Mouse (Mus musculus): ENCODE data around the gene Stx8.

Stx8 gene

DNA sequence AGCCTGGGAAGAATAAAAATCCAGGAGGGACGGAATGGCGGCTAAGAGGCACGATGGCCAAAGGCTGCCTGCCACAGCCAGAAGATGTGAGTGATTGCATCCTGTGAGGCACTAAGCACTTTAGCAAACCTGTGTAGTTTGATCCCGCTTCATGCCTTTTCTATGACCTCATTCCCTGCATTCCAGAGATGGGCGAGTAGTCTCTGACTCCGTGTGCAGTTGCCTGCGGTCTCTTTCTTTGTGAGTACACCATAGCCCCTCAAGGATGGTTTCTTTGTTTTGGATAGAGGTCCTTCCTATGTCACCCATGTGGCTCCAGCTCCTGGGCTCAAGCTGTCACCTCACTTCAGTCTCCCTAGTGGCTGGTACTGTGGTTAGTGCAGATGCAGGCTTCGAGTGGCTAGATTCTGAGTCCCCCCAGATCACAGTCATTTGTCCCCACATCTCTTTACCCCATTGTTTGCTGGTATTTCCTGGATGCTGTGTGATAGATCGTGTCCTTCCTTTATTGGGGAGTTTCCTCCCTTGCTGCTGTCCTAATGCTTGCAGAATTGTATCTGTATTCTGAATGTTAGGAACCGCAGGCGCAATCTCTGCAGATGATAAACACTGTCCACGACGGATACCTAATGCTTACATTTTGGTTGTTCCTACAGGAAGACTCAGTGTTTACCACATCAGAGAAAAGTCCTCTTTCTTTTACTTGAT, 124.0 kb downstream of the Stx8 start:
- no peak for DNase-seq

DNA sequence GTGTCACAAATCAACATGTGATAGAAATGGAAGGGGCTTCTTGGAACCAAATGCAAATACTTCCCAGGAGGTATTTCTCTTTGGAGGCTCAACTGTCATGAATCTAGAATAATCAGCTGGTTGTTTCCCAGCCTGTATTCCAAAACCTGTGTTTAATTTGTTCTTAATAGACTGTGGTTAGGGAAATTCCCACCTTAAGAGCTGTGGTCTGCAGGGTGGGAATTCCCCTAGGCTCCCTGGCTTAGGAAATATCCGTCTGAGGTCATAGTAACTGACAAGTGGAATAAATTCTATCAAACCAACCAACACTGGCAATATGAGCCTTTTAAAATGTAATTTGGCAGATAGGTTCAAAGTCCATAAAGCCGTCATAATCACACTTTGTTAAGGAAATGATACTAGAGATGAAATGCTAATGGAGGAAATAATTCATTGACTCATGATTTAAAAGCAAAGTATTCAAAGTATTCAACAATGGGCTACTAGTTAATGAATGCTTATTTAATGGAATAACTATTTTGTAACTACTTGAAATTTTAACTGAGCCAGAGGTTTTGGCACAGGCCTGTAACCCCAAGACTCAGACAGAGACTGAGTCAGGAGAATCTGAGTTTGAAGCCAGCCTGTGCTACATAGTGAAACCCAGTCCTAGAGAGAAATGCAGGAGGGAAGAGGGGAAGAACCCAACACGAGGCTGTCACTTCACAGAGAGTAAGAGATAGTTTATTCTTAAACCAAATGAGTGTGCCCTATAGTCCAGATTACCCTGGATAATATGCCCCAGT, 126.2 kb downstream of the Stx8 start:
- no peak for DNase-seq

DNA sequence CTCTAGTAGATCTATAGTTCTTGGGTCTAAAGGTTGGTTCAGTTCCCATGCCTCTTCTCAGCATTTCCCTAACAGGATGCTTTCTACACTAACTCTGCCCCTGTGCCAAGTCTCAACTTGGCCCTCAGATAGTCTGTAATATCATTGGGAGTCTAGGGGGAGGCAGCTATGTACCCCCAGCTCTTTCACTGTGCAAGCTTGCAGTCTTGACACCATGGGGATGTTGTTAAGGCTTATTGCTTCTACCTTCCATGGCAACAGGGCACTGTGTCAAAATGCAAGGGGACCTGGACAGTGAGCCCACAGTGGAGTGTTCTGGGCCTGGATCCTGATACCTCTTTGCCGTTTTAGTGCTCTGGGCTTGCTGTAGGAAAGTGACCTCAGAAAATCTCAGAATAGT, 135.6 kb downstream of the Stx8 start:
- DNase-seq: no peak

DNA sequence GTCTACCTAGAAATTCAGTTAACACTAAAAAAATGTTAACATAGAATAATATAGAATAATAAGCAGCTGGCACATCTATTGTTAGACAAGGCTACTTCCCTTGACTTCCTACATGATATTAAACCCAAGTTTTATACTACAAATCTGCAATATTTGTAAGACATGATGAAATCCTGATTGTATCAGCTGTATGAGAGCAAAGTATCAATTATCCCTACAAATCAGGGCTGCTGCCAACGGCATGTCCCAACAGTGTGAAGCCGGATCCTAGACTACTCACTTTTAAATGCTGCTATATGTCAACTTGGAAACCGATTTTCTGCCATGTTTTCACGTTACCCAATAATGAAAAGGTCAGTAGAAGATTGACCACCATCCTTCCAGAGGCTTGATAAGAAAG, 137.5 kb downstream of the Stx8 start:
- DNase-seq: no peak

DNA sequence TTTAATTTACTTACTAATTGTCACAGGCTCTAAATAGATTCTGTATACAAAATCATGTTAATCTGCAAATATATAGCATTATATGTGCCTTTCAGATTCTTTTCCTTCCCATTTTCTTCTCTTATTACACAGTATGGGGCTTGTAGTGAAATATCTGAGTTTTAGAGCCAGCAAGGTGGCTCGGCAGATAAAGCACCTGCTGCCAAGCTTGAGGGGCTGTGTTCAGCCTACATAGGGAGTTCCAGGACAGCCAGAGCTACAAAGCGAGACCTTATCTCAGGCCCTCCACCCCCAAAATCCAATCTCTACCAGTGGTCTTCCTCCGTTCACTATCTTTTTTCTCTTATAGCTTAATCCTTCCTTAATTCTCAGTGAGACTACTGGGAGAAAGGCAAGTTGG, 140.1 kb downstream of the Stx8 start:
- no peak for DNase-seq

DNA sequence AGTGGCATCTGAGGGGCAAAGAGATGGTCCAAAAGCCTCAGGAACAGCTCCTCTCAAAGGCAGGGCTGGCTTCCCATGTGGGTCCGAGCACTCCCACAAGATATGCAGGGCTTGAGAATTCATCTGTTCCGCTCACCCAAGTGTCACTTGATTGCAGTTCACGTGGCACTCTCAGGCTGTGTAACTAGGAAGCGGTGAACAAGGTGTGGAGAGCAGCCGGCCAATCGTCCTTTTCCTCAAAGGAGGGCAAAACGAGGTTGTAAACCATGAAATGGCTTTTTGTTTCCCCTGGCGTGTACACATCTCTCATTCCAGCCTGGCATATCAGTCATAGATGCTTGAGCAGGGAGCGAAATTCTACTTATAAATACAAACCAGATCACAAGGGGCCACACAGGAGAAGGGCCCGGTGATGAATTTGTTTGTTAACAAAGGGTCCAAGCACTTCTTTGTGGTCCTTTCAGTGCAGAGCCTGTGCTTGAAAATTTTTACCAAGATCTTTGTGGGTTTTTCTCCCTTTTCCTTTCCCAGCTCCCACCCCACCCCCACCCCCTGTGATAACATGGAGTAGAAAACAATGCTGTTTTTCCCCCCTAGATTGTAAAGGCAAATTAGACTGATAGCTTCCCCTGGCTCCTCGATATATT, 147.6 kb downstream of the Stx8 start:
- peak; percentile 24 for DNase-seq

DNA sequence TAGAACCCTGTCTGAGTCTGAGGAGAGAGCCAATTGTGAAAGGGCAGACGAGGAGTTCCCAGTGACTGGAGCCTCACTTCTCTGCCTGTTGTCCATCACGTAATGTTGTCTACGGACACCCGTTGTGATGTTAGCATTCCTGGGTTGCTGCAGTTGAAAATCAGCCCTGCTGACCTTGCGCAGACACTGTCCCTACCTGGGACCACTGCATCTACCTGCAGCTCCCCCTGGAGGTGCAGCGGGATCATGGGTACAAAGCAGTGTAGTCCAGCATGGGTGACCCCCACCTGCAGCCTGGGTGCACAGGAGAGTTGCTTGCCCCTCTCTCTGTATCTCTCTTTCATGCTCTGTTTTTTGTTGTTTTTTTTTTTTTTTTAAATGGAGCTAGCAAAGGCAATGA, 148.2 kb downstream of the Stx8 start:
- no peak for DNase-seq

DNA sequence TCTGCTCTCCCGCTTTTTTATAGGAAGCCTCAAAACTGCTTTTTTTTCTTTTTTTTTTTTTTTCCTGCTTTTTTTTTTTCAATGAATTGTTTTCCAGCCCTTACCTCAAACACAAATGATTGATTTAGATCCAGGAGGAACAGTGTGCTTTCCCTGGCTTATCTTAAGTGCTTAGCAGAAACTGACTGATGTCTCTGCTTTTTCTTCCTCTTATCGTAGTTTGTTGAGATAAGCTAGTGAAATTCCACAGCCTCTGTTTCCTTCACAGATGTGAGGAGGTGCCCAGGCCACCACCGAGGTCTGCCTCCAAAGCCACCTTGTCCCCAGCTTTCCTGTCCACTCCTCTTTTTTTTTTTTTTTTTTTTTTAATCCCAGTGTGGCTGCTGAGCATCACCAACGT, 150.2 kb downstream of the Stx8 start:
- DNase-seq: no peak

DNA sequence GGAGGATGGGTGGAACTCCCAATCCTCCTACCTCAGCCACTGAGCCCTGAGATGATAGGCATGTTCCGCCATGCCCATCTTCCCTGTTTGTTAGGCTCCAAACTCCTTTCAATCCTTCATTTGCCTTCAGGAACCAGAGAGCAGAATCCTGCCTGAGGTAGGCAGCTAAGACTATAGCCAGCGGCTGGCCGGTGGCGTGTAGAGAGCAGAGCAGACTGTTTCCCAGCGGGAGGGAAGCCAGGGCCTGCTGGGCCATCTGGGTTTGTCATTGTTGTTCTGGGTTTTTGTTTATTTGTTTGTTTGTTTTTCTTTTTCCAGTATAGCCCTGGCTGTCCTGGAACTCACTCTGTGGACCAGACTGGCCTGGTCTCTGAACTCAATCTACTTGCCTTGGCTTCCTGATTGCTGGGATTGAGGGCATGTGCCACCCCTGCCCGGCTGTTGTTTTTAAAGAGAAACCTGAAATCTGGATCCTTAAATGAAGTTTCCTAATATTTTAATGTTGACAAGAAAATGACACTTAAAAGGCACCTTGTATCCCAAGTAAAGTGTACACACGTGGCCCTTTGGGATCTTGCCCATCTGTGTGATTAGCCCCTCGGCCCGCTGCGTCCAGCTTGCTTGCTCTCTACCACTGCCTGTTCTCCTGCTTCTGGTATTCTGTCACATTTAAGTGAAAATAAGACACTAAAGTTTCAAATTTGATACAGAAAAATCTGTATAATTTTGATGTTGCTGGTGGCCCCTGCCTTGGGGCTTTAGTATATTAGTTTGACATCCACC, 152.1 kb downstream of the Stx8 start:
- no peak for DNase-seq

DNA sequence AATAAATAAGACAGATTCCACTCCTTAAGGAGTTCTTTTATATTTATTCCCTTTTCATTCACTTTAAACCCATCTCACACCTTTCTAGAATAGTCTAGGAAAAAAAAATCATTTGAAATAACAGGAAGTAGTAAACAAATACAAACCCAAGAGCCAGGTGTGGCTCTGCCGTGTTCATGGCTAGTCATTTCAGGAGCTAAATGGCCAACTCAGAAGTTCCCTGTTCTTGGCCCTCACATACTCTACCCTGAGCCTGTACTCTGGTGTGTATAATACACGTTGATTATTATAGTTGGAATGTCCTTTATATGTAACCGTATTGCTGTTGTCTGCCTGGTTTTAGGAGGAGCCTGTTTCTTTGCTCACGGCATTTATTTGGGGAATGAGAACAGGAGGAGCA, 152.7 kb downstream of the Stx8 start:
- no peak for DNase-seq

DNA sequence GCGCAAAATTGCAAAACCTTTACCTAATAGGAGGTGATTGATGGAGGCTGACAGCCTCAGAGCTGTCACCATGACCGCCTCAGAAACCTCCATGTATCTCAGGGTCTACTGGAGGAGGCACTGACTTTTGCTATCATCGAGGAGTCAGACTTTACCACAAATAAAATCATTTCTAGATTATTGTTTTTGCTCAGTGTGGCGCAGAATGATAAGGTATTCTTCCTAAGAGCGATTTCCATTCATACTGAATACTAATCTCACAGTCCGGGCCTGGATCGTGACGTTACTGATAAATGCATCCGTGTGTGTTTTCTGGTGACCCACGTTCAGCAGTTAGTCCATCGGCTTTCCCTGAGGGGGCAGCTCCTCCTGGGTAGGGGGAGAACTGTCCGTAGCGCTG, 153.1 kb downstream of the Stx8 start:
- DNase-seq: no peak

DNA sequence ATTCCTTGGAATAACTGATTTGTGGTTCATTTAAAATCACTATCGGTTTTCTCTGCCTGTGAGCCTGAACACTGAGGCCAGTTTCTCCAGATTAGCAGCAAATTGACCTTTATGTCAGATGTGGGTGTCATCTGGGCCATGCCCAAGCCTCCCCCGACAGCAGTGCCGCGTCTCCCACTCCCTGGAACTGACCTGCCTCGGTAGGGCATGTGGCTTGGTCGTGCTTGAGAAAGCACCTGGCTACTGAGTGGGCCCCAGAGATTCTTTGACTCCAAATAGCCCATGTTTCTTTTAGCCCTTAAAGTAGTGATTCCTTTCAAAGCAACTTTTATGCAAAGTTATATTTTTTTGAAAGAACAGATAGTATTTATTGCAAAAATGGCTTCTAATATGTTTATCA, 155.3 kb downstream of the Stx8 start:
- DNase-seq: no peak

DNA sequence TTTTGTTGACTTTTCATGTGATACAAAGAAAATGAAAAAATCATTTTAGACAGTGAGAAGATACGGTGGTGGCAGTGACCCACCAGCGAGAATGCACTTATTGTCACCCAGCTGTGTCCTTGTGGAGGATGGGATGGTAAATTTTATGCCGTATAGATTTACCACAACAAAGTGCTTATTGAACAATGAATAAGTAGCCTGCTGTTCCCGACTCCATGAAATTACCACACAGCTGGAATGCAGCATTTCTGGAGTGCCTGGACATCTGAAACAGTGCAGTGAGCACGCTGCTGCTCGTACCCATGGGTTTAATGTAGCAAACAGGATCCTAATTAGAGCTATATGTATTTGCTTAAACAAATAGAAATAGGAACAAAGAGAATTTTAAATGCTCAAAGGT, 155.7 kb downstream of the Stx8 start:
- DNase-seq: no peak

DNA sequence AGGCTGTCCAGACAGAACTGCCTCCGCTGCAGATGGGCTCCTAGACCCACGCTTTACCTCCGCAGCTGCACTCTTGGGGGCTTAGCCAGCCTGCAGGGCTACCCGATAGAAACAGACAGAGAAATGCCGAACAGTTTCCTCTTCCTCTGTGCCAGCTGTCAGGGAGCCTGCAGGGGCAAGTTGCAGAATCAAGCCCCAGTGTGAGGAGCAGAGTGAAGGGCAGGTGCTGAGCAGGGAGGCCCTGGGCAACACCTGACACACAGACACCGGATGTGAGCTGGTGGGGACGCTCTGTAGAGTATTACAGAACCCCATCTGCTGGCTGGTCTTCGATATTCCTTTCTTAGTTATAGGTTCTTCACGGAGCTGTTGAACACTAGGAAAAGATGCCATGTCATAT, 160.1 kb downstream of the Stx8 start:
- no peak for DNase-seq

DNA sequence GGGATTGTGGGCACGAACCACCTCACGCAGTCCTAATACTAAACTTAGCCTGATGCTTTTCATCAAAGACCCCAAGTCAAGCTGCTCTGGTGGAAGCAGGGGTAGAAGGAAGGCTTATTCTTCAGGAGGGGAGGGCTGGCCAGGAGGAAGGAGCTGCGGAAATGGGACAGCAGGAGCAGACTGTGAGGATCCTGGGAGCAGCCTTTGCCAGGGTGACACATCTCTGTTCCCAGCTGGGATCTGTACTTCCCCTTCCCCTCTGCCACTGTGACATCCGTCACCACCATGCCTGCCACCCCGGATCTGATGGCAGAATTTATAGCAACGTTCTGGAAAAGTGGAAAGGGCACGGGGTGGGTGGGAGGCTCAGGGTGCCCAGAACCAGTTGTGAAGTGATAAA, 168.5 kb downstream of the Stx8 start:
- DNase-seq: peak; percentile 28

DNA sequence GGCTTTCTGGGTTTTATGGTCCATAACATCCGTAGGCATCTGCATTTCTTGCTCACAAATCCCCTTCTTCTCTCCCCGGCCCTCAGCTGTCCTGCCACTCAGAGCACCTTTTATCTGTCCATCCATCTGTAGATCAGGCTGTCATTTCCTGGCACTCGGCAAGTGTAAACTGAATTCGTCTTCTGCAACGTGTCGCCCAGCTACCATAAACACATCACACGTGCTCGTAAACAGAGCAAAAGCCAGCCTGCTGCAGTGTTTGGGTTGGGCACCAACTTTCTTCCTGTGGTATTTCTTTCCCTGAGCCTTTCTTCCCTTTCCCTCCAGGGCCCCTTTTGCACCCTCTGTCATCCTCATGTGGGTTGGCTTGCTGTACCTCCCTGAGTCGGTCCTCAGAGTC, 169.4 kb downstream of the Stx8 start:
- DNase-seq: peak; percentile 35

DNA sequence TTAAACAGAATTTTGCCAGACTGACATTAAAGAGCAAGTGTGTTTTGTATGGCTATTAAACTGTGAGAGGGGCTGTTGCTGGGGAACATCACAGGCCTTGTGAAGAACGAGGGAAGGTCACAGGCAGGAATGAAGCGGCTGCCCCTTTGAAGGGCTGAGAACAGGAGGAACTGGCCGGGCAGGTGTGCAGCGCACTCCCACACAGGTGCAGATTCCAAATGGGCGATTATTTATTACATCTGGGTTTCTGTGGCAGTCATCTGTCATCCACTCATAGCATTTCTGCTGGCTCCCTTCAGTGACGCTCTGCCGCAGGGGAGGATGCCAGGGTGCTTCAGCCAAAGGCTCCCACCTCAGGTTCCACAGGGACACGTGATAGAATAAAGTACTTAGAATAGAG, 170.7 kb downstream of the Stx8 start:
- no peak for DNase-seq

DNA sequence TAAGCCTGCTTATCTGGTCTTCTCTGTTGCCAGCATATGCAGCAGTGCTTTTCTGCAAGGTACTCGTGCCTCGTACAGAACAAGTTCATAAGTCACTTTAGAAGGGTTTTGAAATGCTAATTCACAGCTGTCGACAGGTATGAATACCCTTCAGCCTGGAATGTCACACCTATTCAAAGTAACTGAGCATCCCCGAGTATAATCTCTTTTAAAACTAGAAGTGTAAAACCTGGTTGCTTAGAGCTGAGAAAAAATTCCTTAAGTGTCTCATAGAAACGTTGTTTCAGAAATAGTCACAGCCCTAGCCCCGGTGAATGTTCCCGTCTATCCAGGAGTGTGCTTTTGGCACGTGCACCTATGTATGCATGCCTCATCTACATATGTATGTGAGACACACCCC, 176.3 kb downstream of the Stx8 start:
- no peak for DNase-seq

DNA sequence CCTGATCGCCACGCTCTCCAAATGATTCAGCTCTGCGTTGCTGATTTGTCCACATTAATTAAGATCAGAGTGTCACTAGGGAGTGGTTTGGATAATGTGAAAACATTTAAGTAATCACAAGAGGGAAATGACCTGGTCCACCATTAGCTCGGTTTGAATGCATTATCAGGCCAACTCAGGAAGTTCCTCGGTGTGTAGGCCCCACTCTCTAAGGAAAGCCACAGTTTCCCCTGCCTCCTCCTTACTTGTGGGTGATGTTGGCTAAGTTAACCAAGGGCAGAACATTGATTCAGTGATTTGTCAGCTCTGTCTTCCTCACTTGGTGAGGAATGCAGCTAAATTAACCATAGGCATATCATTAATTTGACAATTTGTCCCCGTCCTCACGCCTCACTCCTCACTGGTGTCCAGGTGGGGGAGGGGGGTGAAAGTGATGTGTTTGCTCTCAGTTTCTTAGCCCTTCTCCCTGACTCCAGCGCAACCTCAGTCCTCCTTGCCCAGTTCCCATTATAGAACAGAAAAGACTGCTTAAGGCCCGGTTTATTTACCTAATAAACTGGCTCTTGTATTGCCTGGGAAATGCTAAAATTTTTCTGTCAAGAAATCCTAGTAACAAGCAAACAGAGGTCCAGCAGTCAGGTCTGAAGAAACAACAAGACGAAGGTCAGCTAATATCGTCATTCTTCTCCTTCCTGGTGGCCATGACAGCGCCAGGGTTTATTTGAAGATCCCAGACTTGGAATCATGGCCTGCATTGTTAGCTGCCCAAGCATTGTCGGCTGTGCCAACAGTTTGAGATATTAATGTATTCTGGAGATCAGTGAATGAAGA, 178.5 kb downstream of the Stx8 start:
- no peak for DNase-seq

DNA sequence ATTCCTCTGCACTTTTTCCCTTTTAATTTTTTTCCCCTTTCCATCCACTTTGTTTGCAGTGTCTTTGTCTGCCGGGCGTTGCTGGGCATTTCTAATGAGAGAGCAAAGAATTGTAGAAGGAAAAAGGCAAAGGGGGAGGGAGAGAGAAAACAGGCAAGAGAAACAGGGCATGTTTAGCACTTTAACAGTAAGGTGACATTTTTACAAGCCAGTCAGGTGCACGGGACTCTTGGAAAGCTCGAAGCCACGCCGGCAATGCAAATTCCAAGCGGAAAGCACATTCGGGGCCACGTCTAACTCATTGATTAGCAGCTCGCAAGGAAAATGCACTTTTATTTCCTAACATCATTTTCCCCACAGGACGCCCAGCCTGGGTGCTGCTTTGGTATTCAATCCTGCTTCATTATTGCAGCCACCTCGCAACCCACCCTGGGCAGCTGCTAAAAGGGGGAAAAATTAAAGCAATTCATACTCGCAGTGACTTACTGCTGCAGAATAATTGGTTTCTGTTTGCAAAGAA, 179.1 kb downstream of the Stx8 start:
- no peak for DNase-seq

DNA sequence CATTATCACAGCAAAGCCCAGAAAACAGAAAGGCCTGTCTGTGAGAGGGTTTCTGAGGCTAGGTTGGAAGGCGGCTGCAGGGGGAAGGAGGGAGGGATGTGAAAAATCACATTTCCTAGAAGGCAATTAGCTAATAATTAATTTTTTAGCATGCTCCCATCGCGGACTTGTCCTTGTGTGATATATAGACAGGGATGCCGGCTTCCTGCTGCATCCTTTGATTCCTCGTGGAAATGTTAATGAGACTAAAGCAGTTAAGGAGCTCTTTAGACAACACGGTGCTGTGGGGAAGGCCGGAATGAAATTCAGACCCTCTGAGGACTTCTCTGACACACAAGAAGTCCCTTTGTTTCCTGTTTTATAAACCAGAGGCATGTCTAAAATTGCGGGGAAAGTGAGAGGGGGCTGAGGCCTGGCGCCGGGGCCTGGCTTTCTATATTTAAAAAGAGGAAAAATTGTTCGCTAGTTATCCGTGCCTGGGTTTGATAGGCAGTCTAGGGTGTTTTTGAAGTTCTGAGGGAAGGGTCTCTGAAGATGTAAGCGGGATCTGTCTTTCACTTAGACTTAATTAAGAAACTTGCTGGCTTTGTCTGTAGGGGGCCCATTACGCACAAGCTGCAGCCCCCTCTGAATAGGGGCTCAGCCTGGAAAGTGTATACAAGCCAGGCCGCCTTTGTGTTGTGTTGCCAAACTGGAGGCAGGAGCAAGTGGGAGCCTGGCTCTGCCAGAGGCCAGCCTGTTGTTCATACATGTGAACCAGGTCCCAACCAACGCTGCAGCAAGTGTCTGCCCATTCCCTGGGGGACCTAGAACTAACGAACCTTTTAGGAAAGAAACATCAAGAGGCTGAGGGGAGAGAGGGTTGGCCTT, 179.8 kb downstream of the Stx8 start:
- no peak for DNase-seq
